In the genomic region with DNA sequence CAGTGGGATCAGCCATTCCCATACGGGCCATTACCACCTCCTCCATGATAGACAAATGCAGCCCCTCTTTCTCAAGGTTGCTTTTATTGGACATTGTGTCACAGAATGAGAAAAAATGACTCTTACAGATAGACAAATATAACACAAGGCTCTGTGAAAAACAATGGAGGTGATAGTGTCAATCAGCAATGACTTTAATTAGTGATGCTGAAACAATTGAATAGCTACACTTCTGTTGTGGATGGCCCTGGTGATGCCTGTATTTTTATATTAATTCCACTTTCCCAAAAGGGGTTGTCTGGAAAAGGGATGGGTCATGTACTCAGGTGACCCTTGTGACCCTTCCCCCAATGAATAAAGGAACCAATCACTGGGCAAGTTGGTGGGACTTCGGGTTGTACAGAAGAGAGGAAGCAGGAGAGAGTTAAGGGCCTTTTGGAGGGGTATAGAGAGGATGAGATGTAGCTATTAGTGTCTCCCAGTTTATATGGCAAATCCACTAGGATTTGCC, we compare ENCODE assay signal across 26 mouse cellular contexts.
"Had no signal": no experiment of that assay in that cellular context is flagged by ENCODE, and none has a peak within 500 bp of the region (broad histone marks: within the 10 kb centered on the region; RNA-seq: fewer than 3 reads in every experiment).

No protein-coding gene starts in this region.

- DNase-seq: gastrocnemius, adult 2 months; gastrocnemius, postnatal 10 days; gastrocnemius, postnatal 25 days; heart, adult 2 months; heart, postnatal 10 days; heart, postnatal 4 days; kidney, adult 18-20 months; kidney, adult 8-10 months; kidney, postnatal 10 days; kidney, postnatal 25 days; kidney, postnatal 4 days; liver; liver, embryonic 13.5 days had no signal

- H3K36me3 ChIP-seq: hindbrain, embryonic 10.5 days; hindbrain, embryonic 12.5 days; intestine, embryonic 15.5 days; limb, embryonic 10.5 days; limb, embryonic 12.5 days; liver, embryonic 13.5 days; liver, embryonic 15.5 days had no signal

- H3K27me3 ChIP-seq: hindbrain, embryonic 12.5 days; intestine, embryonic 15.5 days; limb, embryonic 12.5 days; liver, embryonic 13.5 days; liver, embryonic 15.5 days had no signal

- H3K9ac ChIP-seq: hindbrain, embryonic 12.5 days; hindbrain, embryonic 14.5 days; intestine, embryonic 15.5 days; limb, embryonic 12.5 days; liver, embryonic 13.5 days; liver, embryonic 15.5 days had no signal

- H3K9me3 ChIP-seq: hindbrain, embryonic 10.5 days; hindbrain, embryonic 12.5 days; intestine, embryonic 15.5 days; limb, embryonic 10.5 days; limb, embryonic 12.5 days; liver, embryonic 13.5 days; liver, embryonic 15.5 days had no signal

- H3K4me1 ChIP-seq: hindbrain, embryonic 10.5 days; hindbrain, embryonic 12.5 days; intestine, embryonic 15.5 days; limb, embryonic 10.5 days; limb, embryonic 12.5 days; liver, embryonic 13.5 days; liver, embryonic 15.5 days had no signal

- H3K27ac ChIP-seq: gastrocnemius, adult 2 months; heart, adult 2 months; hindbrain, embryonic 10.5 days; hindbrain, embryonic 12.5 days; hindbrain, embryonic 14.5 days; intestine, embryonic 15.5 days; layer of hippocampus, adult 2 months; limb, embryonic 10.5 days; limb, embryonic 12.5 days; liver, embryonic 13.5 days; liver, embryonic 15.5 days had no signal

- H3K4me3 ChIP-seq: gastrocnemius, adult 2 months; heart, adult 2 months; hindbrain, embryonic 10.5 days; hindbrain, embryonic 12.5 days; intestine, embryonic 15.5 days; layer of hippocampus, adult 2 months; limb, embryonic 10.5 days; limb, embryonic 12.5 days; liver, embryonic 13.5 days; liver, embryonic 15.5 days had no signal

- ATAC-seq: hindbrain, embryonic 16.5 days; inflammation-experienced regulatory T-cells, adult 6 months; intestine, embryonic 15.5 days; intestine, postnatal 0 days had no signal

- H3K4me2 ChIP-seq: heart, embryonic 11.5 days; hindbrain, embryonic 12.5 days; hindbrain, embryonic 14.5 days; intestine, embryonic 15.5 days; limb, embryonic 12.5 days; liver, embryonic 11.5 days; liver, embryonic 13.5 days; liver, embryonic 15.5 days had no signal
